Mouse (Mus musculus) E14TG2a.4 (cell line): Measurements from ENCODE around the gene Fbf1.

Experiments
- CTCF ChIP-seq: conservative IDR thresholded peaks from 2 replicates; pipeline ENCODE4 v1.5.1; 2014; ENCODE audit warnings: low read length
- POU5F1 ChIP-seq: IDR thresholded peaks from 2 replicates; pipeline ENCODE4 v1.6.1; 2014; ENCODE audit warnings: low read length, borderline replicate concordance

GRCm38 (mm10) chr11:116194619-116195018 lies 26.7 kb upstream of the Fbf1 start:
- TF ChIP-seq CTCF = no peak
- no peak for TF ChIP-seq POU5F1
